Mouse (Mus musculus): ENCODE data around the gene 2410015M20Rik.
"Not testable (repeated sequence)": the region's sequence is repeated elsewhere in the genome, so short reads cannot be mapped to it uniquely, and the experiment has no call there.

The 2410015M20Rik gene

DNA sequence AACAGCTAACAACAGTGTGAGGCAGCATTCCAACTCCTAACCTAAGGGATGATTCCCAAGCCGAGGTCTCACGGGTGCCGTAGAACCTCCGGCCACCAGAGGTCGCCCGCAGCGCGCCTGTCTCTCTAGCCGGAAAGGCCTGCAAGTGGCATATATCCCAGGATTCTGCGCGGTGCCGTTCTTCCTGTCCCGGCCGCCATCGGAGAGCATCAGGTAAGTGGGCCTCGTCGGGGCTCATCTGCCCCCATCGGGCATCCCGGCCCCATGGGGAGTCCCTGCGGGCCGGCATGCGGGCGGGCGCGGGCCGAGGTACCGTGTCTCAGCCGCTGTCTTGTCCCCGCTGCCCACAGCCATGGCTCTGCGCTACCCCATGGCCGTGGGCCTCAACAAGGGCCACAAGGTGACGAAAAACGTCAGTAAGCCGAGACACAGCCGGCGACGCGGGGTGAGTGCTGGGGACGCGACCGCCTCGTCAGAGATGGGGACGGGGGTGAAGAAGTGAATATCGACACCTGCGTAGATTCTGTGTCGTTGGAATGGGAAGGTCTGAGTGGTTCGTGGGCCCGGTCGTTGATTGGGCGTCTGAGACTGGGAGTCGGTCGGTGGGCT is 3.8 kb upstream of the 2410015M20Rik start, which contains the start of gene Rpl36:
Gene Rpl36 (plus strand): TSS at position 181 of the 609 bp plus-strand sequence.
- DNase-seq, result peak; percentile 95 to 97

DNA sequence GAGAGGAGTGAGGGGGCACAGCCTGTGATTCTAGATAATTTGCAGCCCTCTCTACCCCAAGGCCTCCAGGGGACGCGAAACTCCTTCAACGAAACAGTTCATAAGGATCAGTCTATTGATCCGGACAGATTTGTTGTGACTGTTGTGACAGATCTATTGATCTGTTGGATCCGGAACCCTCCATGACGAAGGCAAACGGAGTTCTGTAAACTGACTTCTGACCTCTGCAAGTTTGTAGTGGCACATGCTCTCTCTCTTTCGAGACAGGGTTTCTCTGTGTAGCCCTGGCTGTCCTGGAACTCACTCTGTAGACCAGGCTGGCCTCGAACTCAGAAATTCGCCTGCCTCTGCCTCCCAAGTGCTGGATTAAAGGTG is 3.0 kb upstream of the 2410015M20Rik start:
- DNase-seq, result not testable (repeated sequence)

DNA sequence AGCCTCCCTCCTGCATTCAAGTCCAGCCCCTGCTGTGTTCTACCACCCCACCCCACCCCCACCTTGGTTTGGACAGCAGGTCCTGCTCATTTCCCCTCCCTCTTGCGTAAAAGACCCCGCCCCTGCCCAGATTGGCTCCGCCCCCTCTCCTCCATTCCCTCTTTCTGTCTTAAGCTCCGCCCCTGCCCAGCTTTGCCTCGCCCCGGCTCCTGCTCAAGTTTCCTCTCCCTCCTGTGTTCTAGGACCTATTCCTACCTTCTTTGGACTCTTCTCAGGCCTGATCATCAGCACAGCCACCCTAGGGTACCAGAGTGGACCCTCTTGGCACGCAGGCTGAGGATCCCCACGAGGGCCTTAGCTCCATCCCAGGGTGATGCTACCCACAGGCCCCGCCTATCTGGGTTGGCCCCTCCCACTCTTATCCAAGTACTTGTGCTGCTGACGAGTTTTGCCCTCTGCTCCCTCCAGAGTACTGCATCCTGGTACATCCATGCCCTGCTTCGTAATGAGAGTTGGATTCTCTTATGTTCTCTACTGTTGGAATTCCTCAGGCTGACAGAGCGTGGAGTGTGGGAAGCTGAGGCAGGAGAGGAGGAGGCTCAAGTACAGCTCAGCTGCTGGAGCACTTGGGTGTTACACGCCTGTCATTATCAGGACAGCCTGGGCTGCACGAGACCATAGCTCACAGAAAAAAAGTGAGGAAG is 2.4 kb upstream of the 2410015M20Rik start:
- peak; percentile 66 to 74 for DNase-seq

DNA sequence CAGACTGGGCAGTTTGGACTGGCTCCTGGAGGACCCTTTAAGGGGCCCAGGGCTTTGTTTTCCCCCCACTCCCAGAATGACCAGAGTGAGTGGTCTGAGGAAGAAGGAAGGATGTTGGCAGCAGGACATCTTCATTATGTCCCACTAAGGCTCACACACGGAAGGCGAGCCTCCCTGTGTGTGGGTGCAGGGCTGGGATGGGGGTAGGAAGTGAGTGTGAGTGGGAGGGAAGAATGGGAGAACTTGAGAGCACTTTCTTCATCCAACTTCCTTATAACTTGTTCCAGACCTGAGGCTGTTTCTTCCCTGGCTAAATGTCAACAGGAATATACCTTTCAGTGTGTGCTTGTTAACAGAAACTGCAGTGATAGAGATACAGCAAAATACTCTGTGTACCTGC is 1.8 kb upstream of the 2410015M20Rik start:
- no peak for DNase-seq

DNA sequence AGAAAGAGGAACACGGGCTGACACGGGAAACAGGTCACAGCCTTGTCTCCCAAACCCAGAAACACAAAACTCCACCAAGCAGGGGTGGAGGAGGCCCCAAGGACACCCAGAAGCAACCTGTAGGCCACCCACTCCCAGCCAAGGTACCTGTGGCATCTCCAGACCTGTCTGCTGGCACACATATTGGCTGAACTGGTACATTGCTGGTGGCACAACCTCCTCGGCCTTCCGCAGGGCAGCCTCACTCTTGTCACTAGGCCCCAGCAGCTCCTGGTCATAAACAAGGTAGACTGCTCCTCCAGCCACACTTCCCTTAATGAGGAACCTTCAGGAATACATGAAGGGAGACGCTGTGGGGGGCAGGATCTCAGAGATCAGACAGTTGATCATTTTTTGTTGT is 872 bp downstream of the 2410015M20Rik start:
- DNase-seq, result no peak

DNA sequence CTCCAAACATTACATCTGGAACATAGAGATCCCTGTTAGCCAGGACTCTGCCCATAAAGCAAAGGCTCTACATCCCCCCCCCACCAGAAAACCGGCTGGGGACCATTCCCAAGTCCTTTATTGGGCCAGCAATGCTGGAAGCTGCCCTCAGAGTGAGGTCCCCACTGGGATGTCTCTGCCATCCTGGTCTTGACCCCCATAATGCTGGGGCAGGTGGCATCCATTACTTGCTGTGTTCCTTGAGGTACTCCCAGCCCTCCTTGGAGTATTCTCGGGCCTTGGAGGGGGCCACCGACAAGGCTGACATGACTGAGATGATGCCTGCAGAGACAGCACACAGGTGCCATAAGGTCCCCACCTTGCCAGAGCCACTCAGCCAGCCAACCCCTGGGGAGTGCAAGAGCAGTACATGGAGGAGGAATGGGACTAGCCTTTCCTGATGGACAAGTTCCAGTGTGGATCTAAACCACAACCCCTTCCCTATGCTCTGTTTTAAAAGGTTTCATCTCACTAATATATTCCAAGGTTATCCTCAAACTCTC is 2.0 kb downstream of the 2410015M20Rik start:
- no peak for DNase-seq

DNA sequence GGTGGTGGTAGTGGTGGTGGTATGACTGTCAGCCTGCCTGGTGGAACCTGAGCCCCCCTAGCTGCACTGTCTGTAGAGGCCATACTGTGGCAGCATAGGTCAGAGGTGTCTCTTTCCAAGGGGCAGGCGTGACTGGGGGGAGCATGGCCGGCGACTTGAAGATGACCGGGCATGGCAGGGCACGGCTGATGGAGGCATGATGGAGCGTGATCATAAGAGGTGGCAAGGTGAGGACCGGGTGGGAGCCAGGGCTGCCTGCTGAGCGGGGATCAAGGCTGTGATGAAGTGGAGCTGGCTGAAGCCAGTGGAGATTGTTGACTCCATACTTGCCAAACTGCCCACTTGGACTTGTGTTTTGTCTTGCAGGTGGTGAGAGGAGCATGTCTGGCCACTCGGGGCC is 4.1 kb downstream of the 2410015M20Rik start:
- DNase-seq, result no peak

DNA sequence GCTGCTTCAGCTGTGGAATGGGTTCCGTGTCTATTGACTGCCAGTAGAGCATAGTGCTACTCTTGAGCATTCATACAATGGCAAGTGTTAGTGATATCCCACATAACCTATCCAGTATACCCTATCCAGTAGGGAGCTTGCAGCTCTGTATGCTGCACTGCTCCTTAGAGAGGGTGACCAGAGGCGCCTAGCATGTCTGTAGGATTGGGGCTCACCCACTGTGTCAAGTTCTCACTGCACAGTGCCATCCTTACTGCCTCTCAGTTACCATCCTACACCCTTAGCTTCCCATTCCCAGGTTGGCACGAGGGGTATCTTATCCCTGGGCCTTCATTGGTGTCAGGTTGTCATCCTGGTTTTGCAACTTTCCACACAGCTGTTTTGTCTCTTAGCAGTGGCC is 5.1 kb downstream of the 2410015M20Rik start:
- no peak for DNase-seq

DNA sequence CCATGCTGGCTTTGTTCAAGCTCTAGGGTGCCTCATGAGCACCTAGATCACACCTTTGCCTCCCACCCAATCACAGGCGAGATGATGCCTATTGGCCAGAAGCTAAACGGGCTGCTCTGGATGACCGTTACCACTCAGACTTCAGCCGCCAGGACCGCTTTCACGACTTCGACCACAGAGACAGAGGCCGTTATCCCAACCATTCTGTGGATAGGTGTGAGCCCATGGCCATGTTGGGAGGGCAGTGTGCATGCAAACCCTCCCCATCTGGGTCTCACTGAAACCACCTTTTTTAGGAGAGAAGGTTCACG is 5.5 kb downstream of the 2410015M20Rik start:
- DNase-seq, result peak in 1 of 2 experiments; percentile 19

DNA sequence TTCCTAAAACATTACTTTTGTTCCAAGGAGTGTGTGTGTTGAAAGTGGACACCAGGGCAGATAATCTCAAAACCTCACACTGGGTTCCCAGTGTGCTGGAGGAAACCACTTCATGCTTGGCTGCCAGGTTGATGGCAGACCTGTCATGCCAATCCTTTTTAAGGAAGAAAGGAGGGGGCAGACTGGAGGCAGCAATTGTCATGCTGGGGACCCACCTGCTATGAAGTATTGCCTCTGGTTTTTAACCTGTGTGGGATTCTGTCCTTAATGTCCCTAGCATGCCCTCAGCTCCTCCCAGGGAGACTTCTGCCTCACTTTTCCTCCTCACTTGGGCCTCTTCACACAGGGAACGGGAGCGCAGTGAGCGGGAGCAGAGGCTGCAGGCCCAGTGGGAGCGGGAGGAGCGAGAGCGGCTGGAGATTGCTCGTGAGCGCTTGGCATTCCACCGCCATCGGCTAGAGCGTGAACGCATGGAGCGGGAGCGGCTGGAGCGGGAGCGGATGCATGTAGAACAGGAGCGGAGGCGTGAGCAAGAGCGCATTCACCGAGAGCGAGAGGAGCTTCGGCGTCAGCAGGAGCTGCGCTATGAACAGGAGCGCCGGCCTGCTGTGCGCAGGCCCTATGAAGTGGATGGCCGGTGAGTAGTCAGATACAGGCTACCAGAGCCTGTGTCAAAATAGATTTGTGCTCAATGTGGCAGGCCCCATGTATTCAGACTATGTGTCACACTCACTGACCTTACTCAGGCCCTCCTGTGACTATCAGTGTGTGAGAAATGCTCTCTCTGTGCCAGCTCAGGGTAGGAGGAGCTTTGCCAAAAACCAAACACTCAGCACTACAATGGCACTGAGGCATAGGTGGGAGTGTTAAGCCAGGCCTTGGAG is 6.1 kb downstream of the 2410015M20Rik start:
- peak in 1 of 2 experiments; percentile 18 for DNase-seq

DNA sequence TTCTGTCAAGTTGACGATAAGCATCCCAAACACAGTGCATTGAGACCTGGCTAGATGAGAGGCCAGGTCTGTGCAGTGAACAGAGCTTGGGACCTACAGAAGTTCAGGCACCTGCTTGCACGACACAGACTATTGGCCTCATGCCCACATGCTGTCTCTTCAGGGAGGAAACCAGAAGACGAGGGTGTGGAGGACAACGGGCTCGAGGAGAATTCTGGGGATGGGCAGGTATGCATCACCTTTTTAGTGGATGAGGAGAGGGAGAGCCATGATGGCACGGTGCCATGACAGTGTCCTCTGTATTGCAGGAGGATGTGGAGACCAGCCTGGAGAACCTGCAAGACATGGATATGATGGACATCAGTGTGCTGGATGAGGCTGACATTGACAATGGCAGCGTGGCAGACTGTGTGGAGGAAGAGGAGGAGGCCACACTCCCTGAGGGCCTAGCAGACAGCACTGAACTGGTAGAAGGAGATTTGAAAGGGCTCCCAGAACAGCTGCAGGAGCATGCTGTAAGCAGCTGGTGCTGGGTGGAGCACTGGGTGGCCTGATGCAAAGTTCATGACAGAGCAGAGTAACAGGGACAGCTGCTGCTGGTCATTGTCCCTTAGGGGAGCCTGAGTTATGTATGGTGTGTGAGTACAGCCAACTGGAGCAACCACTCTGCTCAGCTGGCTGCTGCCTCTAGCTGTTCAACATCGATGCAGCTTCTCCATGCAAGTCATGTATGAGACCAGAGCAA is 15.9 kb downstream of the 2410015M20Rik start:
- peak; percentile 22 to 77 for DNase-seq

DNA sequence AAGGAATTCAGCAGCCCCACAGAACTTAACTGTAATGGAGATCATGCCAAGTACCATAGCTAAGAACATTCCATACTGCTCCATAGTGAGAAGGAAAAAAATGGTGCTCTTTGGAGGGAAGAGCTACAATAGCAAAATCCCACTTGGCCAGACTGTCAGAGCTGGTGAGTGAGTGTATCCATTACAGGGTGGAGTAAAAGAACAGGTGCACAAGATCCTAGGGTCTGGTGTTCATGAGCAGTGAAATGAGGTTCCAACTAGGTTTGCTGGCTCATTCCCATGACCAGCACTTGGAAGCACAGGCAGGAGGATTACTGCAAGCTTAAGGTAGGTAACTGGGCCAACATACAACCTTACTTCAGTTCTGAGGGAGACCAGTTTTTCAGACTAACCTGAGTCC is 17.0 kb downstream of the 2410015M20Rik start:
- DNase-seq, result no peak

DNA sequence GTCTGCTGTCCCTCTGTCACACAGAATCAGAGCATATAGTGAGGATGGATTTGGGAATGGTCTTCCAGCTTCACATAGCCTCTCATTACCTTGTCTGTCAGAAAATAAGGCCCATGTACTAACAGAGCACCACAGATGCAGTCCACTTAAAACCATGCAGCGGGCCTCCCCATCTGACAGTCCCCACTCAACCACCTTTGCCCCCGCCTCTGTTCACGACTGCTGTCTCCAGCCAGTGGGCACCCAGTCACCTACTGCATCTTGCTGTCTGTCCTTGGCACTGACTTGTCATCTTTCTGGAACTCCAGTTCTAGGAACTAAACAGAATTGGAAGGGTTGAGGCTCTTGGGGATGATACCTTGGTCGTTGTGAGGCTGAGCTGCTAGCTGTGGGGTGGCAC is 20.6 kb downstream of the 2410015M20Rik start:
- DNase-seq, result no peak

DNA sequence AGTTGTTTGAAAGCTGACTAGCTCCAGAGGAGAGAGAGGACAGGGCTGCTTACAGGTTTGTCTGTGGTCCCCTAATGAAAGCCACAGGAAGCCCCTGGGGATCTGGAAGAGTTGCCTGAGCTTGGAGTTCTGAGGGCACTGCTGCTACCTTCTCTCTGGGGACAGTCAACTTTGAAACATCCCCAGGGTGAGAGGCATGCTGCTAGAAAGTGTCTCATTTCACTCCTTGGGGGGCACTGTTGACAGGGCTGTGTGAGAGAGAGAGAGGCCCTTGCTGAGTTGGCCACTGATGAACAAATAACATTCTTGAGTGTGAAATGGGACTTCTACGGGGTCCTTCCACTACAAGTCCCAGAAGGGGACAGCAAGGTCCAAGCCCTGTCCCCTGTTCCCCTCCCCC is 21.8 kb downstream of the 2410015M20Rik start:
- DNase-seq, result no peak

DNA sequence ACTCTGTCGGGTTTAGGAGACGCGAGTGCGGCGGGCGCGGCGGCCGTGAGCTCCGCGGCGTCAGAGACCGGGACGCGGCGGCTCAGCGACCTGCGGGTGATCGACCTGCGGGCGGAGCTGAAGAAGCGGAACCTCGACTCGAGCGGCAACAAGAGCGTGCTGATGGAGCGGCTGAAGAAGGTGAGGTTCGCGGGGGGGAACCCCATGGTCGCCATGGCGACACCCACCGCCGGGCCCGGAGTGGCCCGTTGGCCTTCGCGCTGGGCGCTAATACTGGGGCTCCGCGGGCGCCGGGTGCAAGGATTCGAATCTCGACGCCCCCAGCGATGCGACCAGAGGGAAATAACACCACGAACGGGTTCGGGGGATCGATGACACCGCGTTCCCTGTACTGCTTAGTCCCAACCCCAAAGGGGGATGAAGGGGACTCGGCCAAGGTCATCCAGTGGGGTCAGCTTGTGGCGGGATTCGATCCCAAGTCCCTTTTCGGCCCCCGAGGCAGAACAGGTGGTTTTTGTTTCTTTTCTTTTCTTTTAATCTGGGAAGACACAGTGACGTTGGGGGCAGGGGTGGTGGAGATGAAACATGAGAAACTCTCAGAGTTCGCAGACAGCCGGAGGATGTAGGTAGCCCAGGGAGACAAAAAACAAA is 24.3 kb downstream of the 2410015M20Rik start:
- peak in 1 of 2 experiments; percentile 71 for DNase-seq

DNA sequence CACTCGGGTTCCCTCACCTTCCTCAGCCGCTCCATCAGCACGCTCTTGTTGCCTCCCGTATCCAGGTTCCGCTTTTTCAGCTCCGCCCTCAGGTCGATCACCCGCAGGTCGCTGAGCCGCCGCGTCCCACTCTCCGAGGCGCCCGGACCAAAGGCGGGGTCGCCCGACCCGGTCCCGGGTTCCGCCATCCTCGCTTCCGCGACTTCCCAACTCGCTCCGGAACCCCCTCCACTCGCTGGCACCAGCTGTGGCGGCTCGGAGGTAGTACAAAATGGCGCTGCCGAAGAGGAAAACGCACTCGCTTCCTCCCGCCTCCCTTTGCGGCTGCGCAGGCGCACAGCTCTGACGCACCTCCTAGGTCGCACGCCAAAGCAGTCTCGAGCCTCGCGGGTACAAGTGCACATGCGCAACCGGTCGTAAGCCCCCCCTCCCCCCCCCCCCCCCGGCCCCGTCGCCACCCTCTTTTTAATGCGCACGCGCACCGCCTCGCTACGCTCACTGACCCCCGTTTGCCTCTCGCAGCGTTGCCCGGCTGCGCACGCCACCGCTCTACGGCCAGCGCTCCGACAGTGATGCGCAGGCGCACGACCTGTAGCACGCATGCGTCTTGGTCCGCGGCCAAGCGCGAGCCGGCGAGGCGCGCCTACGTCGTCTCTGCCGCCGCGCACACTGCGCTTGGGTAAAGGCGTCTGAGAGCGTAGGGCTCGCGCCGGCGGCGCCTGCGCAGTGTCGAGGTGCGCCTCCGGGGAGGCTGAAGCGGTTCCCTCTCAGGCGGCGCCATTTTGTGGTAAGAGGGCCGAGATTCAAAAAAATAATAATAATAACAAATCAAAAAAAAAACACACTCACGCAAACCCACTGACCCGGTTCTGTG is 25.1 kb downstream of the 2410015M20Rik start, which contains the start of the genes Safb2 and Safb:
Gene Safb2 (minus strand): TSS at position 329 of the 874 bp plus-strand sequence.
Gene Safb (plus strand): TSS at position 569 of the 874 bp plus-strand sequence.
- peak; percentile 100 for DNase-seq

DNA sequence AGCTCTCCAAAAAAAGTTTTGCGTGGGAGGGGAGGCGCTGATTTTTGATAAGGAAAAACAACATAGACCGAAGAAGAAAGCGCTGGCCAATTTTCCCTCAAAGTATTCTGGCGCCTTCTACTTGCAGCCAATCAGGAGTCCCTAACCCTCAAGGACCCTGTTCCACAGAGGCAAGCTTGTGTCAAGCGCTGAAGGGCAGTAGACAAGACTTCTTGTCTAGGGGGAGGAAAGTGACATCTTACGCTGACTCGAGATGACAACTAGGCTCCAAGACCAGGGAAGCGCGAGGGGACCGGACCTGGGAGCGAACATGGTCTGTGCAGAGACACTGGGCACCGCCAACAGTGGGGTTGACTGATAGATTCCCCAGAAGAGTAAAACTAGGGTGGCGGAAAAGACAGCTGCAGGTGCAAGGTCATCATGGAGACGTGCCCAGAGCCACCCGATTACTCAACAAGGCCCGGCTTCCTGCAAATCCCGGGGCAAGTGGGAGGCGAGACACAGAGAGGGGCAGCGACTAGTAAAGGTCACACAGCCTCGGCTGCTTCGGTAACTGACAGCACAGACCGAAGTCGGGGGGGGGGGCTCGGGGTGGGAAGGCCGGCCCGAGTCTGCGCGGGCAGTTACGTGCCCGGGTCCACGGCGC is 25.8 kb downstream of the 2410015M20Rik start:
- peak; percentile 61 to 62 for DNase-seq

DNA sequence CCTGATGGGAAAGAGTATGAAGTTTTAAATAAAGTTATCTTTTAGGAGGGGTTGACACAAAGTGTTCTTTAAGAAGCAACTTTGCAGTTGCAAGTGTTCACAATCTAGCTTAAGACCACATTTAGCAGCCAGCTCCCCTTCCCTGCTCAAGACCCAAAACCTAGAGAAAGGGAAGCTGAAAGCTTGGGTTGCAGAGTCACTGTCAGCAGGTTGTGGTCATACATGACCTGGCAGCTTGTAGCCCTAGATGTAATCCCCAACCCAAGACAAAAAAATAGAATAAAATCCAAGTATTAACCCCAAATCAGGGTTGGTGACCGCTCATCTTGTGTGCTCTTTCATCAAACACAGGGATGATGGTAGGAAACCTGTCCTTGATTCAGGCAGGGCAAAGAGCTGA is 26.5 kb downstream of the 2410015M20Rik start:
- no peak for DNase-seq

DNA sequence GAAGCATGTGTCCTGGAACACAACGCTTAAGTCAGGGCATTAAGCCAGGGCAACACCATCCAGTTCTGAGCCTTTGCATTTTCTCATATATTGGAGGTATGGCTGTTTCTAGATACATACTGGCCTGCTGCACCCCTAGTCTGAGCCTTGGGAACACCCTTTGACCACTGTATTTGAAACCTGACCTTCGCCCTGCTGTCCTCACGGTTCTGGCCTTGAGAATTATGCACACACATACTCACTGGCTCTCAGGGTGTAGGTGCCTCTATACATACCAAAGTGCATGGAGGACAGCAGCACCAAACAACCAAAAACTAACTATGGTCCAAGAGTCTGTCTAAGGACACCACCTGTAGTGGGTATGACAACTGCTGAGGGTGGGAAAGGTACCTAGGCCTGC is 36.6 kb downstream of the 2410015M20Rik start:
- no peak for DNase-seq

DNA sequence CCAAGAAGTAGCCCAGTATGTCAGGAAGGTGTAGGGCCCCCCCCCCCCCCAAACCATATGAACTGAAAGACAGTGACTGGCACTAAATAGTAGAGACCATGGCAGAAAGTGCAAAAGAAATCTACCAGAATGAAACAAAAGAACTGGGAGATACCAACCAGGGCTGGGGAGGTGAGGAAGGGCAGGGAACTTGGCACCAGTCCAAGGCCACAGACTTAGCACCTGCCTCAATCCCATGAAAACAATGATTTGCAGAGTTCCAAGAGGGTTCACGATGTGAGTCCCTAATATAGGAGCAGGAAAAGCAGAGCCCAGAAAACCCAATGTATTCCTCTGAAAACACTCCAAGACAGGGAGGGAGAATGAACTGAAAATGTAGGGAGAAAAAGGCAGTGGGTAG is 37.4 kb downstream of the 2410015M20Rik start:
- DNase-seq, result no peak
